Mouse (Mus musculus) intestine, postnatal 0 days (tissue): ENCODE measurements around the gene Plekha7. TPM values are rescaled to one million over a fixed set of nuclear protein-coding genes. Genes with fewer than 3 reads are reported as not detected.

ENCODE experiments used
- ATAC-seq: fragments of 200-750 bp; cut with Nextera tagmentation; 2 replicates; pipeline ENCODE4 v1.8.0; 2017; ENCODE audit warnings: mild to moderate bottlenecking, moderate TSS enrichment, moderate library complexity
- H3K27ac ChIP-seq: fragments of 300-500 bp; sonication (generic); 2 replicates; pipeline ENCODE4 v1.5.1; 2014; ENCODE audit warnings: mild to moderate bottlenecking, low read depth, low read length, moderate library complexity
- H3K27me3 ChIP-seq: fragments of 300-500 bp; sonication (generic); replicated peaks from 2 replicates; pipeline ENCODE4 v1.6.1; 2014; ENCODE audit warnings: low read length, mixed read lengths; ENCODE audit not compliant: control insufficient read depth, insufficient read depth
- H3K36me3 ChIP-seq: fragments of 300-500 bp; sonication (generic); 2 replicates; pipeline ENCODE4 v1.6.1; 2014; ENCODE audit warnings: mild to moderate bottlenecking, moderate library complexity; ENCODE audit not compliant: control insufficient read depth, insufficient read depth
- H3K4me1 ChIP-seq: fragments of 300-500 bp; sonication (generic); replicated peaks from 2 replicates; pipeline ENCODE4 v1.6.1; 2014; ENCODE audit warnings: antibody characterized with exemption, low read length, mixed read lengths; ENCODE audit not compliant: control insufficient read depth, insufficient read depth
- H3K4me2 ChIP-seq: fragments of 300-500 bp; sonication (generic); replicated peaks from 2 replicates; pipeline ENCODE4 v1.6.1; 2014; ENCODE audit warnings: low read depth, mild to moderate bottlenecking, moderate library complexity
- H3K4me3 ChIP-seq: fragments of 300-500 bp; sonication (generic); 2 replicates; pipeline ENCODE4 v1.5.1; 2014; ENCODE audit warnings: low read depth, low read length
- H3K9ac ChIP-seq: fragments of 300-500 bp; sonication (generic); 2 replicates; pipeline ENCODE4 v1.6.1; 2014; ENCODE audit warnings: mild to moderate bottlenecking, low read depth, low read length
- H3K9me3 ChIP-seq: fragments of 300-500 bp; sonication (generic); 2 replicates; pipeline ENCODE4 v1.6.1; 2016; ENCODE audit warnings: mixed run types; ENCODE audit not compliant: control insufficient read depth
- CTCF ChIP-seq: sonication (generic); IDR thresholded peaks from 2 replicates; pipeline ENCODE4 v1.5.1; 2016; ENCODE audit warnings: low read depth, mild to moderate bottlenecking, control low read depth, antibody characterized with exemption, moderate library complexity
- WGBS: fragments of 180-500 bp; shearing (Covaris S2); extraction: QIAGEN DNeasy Blood & Tissue Kit; methylation state at CpG from one replicate; pipeline ENCODE4 v1.1.7; 2014; 5-methylcytosine and 5-hydroxymethylcytosine counted together
- polyA plus RNA-seq: library from polyadenylated mRNA; unstranded; fragments of >200 nt; fragmentation: Nextera tagmentation; extraction: Ambion mirVana; gene quantifications from 2 replicates; pipeline ENCODE4 v1.2.1, GENCODE M21; 2015

Gene Plekha7
- polyA plus RNA-seq, 1 experiment from 2014 or later, result 17.2 TPM

DNA sequence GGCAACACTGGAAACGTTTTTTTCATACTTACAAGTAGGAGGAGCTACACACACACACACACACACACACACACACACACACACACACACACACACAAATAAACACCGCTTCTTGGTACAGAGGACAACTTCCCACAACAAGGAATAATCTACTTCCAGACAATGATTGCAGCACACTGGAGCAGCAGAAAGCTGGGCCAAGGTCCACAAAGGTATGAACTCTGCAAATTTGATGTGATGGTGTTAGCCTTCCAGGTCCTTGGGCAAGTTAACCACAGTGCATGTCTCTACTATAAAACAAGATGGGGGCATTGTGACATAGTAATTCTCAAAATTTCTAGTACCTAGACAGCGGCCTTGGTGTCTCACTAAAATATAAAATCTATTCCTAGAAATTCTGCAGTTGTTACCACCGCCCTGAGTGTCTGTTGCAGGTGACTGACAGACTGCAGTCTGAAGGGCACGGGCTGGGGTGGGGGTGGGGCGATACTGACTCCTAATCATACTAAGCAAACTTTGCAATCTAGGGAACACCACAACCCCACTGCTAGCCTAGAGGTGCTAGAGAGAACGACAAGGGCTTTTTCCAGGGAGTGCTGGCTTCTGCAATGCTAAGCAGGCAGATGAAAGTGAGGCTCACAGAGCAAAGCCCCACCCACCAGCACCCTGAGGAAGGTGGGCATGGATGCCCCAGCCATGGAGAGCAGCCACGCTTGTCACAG lies 85.7 kb downstream of the Plekha7 start:
- Histone ChIP-seq H3K27me3 (no peaks in the 10 kb centered on the region), H3K9ac (no peak overlapping the region), H3K4me1 (peaks cover 17% of the 10 kb centered on the region; the same call in 1 of the 2 replicates), H3K36me3 (no peaks in the 10 kb centered on the region), H3K9me3 (no peaks in the 10 kb centered on the region), H3K27ac (peak overlapping the region; percentile 57; the same call in 1 of the 2 replicates), H3K4me2 (0 out of 2 replicates have a peak overlapping the region, but pooled peaks have one; percentile 13), H3K4me3 (no peak overlapping the region)
- TF ChIP-seq CTCF, result peak; percentile 48
- 37% methylated on average over 8 of the region's 8 CpGs for WGBS
- peak; percentile 92 for ATAC-seq

DNA sequence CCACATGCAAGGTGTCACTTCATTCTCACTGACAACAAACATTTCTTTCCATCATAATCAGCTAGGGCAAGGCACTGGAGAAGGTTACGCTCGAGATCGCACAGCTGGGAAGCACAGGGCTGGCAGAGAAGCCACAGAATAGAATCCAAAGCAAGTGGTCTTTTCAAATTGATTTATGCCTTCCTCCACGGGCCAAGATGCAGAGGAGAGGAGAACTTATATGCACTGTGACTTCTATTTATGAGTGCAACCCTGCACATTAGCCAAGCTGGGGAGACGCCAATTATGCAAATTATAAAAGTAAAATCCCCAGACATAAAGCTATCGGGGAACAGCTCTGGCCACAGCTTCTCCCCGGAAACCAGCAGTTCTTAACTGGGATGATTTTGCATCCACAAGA lies 86.3 kb downstream of the Plekha7 start:
- H3K4me3 ChIP-seq, result no peak overlapping the region
- no peak for ATAC-seq
- peaks cover 17% of the 10 kb centered on the region; the same call in 1 of the 2 replicates for H3K4me1 ChIP-seq
- no peaks in the 10 kb centered on the region for H3K9me3 ChIP-seq
- peak overlapping the region; percentile 13; the same call in 1 of the 2 replicates for H3K4me2 ChIP-seq
- 19% methylated on average over 7 of the region's 7 CpGs for WGBS
- no peaks in the 10 kb centered on the region for H3K27me3 ChIP-seq
- H3K9ac ChIP-seq, result no peak overlapping the region
- no peaks in the 10 kb centered on the region for H3K36me3 ChIP-seq
- H3K27ac ChIP-seq, result peak overlapping the region; percentile 57
- TF ChIP-seq CTCF, result no peak

DNA sequence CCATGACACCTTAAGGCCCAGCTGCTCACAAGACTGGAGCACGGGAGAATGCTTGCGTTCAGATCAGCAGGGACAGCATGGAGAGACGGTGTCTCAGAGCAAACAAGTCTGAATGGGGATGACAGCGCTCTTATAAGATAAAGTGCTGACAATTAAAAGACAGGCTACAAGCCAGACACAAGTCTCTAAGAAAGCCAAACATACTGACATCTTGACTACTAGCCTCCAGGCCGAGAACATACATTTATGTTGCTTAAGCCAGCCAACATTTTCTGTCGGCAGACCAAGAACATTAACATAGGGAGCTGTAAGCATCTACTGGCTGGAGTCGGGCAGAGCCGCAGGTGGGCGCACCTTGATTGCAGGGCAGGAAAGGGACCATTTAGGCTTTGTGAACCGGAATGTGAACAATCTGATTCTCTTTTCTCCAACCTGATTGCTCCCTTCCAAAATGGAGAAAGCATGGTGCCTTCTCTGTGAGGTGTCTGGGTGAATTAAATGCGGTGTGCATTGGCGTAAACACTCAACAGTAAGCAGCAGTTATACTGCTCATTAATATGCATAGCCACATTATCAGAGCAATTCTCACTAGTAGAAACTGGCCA lies 88.0 kb downstream of the Plekha7 start:
- TF ChIP-seq CTCF, result no peak
- no peak overlapping the region for H3K4me2 ChIP-seq
- no peak overlapping the region for H3K27ac ChIP-seq
- H3K4me3 ChIP-seq, result no peak overlapping the region
- H3K4me1 ChIP-seq, result peaks cover 17% of the 10 kb centered on the region; the same call in 1 of the 2 replicates
- no peak overlapping the region for H3K9ac ChIP-seq
- 69% methylated on average over 12 of the region's 12 CpGs for WGBS
- H3K9me3 ChIP-seq, result no peaks in the 10 kb centered on the region
- no peaks in the 10 kb centered on the region for H3K36me3 ChIP-seq
- no peak for ATAC-seq
- H3K27me3 ChIP-seq, result no peaks in the 10 kb centered on the region

DNA sequence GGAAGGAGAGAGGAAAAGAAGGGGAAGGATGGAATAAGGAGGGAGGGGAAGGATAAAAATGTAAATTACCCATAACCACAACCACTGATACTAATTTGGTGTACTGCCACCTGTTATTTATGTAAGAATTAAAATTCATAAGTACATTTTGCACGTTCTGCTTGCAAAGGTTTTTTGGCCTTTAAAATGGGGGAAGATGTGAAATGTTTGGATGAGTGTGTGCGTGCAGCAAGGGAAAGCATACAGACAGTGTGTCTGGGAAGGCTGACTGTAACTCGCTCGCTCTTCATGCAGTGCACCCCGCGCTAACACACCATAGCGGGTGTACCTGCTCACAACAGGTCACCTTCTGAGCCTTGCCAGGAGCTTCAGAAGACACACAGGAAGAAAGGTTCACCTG lies 90.4 kb downstream of the Plekha7 start:
- WGBS, result 94% methylated on average over 7 of the region's 7 CpGs
- Histone ChIP-seq H3K9ac (no peak overlapping the region), H3K27me3 (no peaks in the 10 kb centered on the region), H3K4me3 (no peak overlapping the region), H3K27ac (no peak overlapping the region), H3K36me3 (no peaks in the 10 kb centered on the region), H3K9me3 (no peaks in the 10 kb centered on the region), H3K4me1 (peaks cover 17% of the 10 kb centered on the region; the same call in 1 of the 2 replicates), H3K4me2 (no peak overlapping the region)
- no peak for ATAC-seq
- TF ChIP-seq CTCF, result no peak

DNA sequence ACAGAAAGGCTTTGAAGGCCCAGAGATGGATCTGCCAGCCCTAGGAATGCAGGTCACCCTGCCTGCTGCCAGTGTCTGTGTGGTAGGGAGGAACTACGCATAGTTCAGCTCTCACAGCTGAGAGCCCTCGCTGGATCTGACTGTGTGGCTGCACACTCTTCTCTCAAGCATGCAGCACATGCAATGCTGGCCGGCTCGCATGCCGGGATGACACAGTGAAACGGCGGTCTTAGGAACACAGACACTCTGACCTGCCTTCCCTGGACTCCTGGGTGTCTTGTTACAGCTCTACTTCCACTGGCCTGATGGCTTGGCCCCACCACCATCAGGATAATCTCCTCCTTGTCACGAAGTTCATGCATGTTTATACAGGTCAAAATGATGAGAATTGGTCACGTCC lies 96.3 kb downstream of the Plekha7 start:
- Histone ChIP-seq H3K9me3 (no peaks in the 10 kb centered on the region), H3K27me3 (no peaks in the 10 kb centered on the region), H3K27ac (no peak overlapping the region), H3K4me1 (no peaks in the 10 kb centered on the region), H3K4me2 (no peak overlapping the region), H3K36me3 (no peaks in the 10 kb centered on the region), H3K4me3 (no peak overlapping the region), H3K9ac (no peak overlapping the region)
- ATAC-seq, result no peak
- 37% methylated on average over 9 of the region's 9 CpGs for WGBS
- TF ChIP-seq CTCF, result no peak

DNA sequence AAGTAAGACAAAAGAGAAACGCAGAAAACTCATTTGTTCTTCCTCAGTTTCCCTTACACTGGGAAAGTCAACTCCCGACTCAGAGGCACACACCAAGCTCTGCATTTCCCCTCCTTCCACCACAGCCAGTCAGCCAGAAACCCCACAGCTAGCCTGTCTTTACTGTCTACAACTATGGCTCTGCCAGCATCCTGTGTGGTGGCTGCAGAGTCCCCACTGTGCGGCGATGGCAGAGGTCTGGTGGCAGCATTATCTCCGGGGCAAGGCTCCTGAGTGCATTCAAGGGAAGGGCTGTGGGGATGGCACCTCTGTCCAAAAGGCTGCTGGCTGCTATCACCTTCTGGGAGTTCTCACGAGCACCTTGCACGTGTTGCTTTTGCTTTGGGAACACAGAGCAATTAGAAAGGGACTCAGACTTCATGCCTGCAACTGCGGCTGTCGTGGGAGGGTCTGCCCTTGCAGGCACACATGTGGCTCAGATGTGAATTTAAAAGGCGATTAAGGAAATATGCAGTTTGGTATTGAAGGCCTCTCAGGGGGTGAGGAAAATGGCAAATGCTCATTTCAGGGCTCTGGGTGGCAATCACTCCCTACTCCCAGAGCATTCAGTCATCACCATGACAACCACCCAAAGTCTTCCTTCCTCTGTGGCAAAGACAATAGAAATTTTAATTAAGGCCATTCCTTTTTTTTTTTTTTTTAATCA lies 98.1 kb downstream of the Plekha7 start:
- H3K4me1 ChIP-seq, result peaks cover 8% of the 10 kb centered on the region; the same call in 1 of the 2 replicates
- no peak for TF ChIP-seq CTCF
- H3K27ac ChIP-seq, result no peak overlapping the region
- H3K27me3 ChIP-seq, result no peaks in the 10 kb centered on the region
- ATAC-seq, result no peak
- no peak overlapping the region for H3K4me2 ChIP-seq
- H3K9me3 ChIP-seq, result no peaks in the 10 kb centered on the region
- no peaks in the 10 kb centered on the region for H3K36me3 ChIP-seq
- no peak overlapping the region for H3K4me3 ChIP-seq
- no peak overlapping the region for H3K9ac ChIP-seq
- 62% methylated on average over 10 of the region's 10 CpGs for WGBS
